Mouse (Mus musculus) spleen, postnatal 4 days (tissue): ENCODE results near the gene Mettl18.
"Not testable (repeated sequence)": the region's sequence is repeated elsewhere in the genome, so short reads cannot be mapped to it uniquely, and the experiment has no call there.

Experiments used
- DNase-seq, 2 experiments: peaks; one replicate each; pipeline ENCODE4 v3.0.0; 2022; ENCODE audit warnings: low spot score in 2 of 2

The Mettl18 gene

GRCm38 (mm10) chr1:163994721-163995608 is at the start of gene Mettl18, which contains the start of gene BC055324:
TSS of gene Mettl18 (plus strand) at chr1:163994889.
TSS of gene BC055324 (minus strand) at chr1:163994796.
- DNase-seq = peak; percentile 91 to 95

GRCm38 (mm10) chr1:163953396-163953795 is 41.3 kb upstream of the Mettl18 start:
- DNase-seq = no peak

GRCm38 (mm10) chr1:163958036-163958435 is 36.7 kb upstream of the Mettl18 start:
- DNase-seq = no peak

GRCm38 (mm10) chr1:163964008-163964689 is 30.5 kb upstream of the Mettl18 start:
- DNase-seq = no peak

- DNase-seq = no peak
These were observed 20.2 kb upstream of the Mettl18 start for GRCm38 (mm10) chr1:163974471-163974870.

- no peak for DNase-seq
These were observed 19.6 kb upstream of the Mettl18 start for GRCm38 (mm10) chr1:163975088-163975487.

GRCm38 (mm10) chr1:163976515-163976914 is 18.2 kb upstream of the Mettl18 start:
- no peak for DNase-seq

GRCm38 (mm10) chr1:163992371-163992770 is 2.3 kb upstream of the Mettl18 start:
- DNase-seq = no peak

GRCm38 (mm10) chr1:163994173-163994720 is 442 bp upstream of the Mettl18 start:
- DNase-seq = no peak

GRCm38 (mm10) chr1:163995609-163995913 is 872 bp downstream of the Mettl18 start:
- no peak for DNase-seq

GRCm38 (mm10) chr1:164001831-164002452 is 7.3 kb downstream of the Mettl18 start:
- no peak for DNase-seq

- no peak for DNase-seq
These were observed 9.6 kb downstream of the Mettl18 start for GRCm38 (mm10) chr1:164004311-164004710.

- peak; percentile 25 to 73 for DNase-seq
These were observed 14.5 kb downstream of the Mettl18 start for GRCm38 (mm10) chr1:164009235-164009634.

- DNase-seq = no peak
These were observed 19.9 kb downstream of the Mettl18 start for GRCm38 (mm10) chr1:164014616-164015015.

GRCm38 (mm10) chr1:164018221-164018896 is 23.7 kb downstream of the Mettl18 start:
- no peak for DNase-seq

- no peak for DNase-seq
These were observed 25.1 kb downstream of the Mettl18 start for GRCm38 (mm10) chr1:164019789-164020188.

- not testable (repeated sequence) for DNase-seq
These were observed 26.1 kb downstream of the Mettl18 start for GRCm38 (mm10) chr1:164020746-164021145.

GRCm38 (mm10) chr1:164022106-164022505 is 27.4 kb downstream of the Mettl18 start:
- DNase-seq = not testable (repeated sequence)

GRCm38 (mm10) chr1:164025685-164026084 is 31.0 kb downstream of the Mettl18 start:
- no peak for DNase-seq

- no peak for DNase-seq
These were observed 32.7 kb downstream of the Mettl18 start for GRCm38 (mm10) chr1:164027416-164027815.

- DNase-seq = no peak
These were observed 45.9 kb downstream of the Mettl18 start for GRCm38 (mm10) chr1:164040385-164041135.
